15 mouse cellular contexts compared by ENCODE assay signal in the genomic region with DNA sequence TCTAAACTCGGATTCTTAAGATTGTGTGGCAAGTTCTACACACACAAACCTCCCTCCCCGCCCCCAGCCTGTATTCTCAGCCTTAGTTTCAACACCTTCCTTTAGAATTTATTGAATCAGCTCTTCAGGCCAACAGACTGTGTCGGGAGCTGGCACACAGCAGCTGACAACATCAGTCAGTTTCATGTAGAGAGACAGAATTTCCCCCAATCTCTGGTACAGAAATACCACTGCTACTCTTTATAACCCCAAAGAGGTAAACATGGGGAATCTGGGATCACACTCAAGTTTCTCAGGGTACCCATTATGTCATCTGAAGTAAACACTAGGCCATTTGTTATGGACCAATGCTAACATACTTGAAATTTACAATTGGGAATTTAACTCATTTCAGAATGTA.
DNase-seq lines count a peak whose midpoint lies in the region; ATAC-seq and TF ChIP-seq lines count a peak whose summit lies in the region.
"Had no signal": no experiment of that assay in that cellular context is flagged by ENCODE, and none has a peak within 500 bp of the region (broad histone marks: within the 10 kb centered on the region; RNA-seq: fewer than 3 reads in every experiment).

No protein-coding gene starts in this region.

- no peak overlapping the region for H3K9ac ChIP-seq in lung, embryonic 14.5 days
- H3K9ac ChIP-seq: stomach, embryonic 15.5 days had no signal

- ATAC-seq in lung, embryonic 14.5 days (ENCODE audit: insufficient read depth): peak; percentile 71
- ATAC-seq in granulocyte monocyte progenitor cell, adult 5-6 weeks (replicated peaks; ENCODE audit: poor library complexity, severe bottlenecking): no peak
- ATAC-seq: intestine, postnatal 0 days; midbrain, embryonic 16.5 days had no signal

- no peaks in the 10 kb centered on the region for H3K9me3 ChIP-seq in lung, embryonic 14.5 days (ENCODE audit: low read depth, low read length)
- H3K9me3 ChIP-seq: stomach, embryonic 15.5 days had no signal

- H3K27me3 ChIP-seq in lung, embryonic 14.5 days (ENCODE audit: insufficient read depth, low read length): no peaks in the 10 kb centered on the region
- H3K27me3 ChIP-seq: stomach, embryonic 15.5 days had no signal

- TF ChIP-seq CTCF in lung, embryonic 14.5 days (IDR thresholded peaks at IDR 0.05; ENCODE audit: low read depth): no peak

- peaks cover 7% of the 10 kb centered on the region; the same call in 1 of the 2 replicates for H3K4me1 ChIP-seq in lung, embryonic 14.5 days (ENCODE audit: insufficient read depth)

- 42% methylated on average over 3 of the region's 3 CpGs for WGBS in lung, embryonic 14.5 days

- no peaks in the 10 kb centered on the region for H3K36me3 ChIP-seq in lung, embryonic 14.5 days (ENCODE audit: insufficient read depth)
- H3K36me3 ChIP-seq: stomach, embryonic 15.5 days had no signal

- H3K27ac ChIP-seq in lung, embryonic 14.5 days (ENCODE audit: low read depth): peak overlapping the region; percentile 13; the same call in 1 of the 2 replicates
- H3K27ac ChIP-seq: macrophage; stomach, embryonic 15.5 days had no signal

- H3K4me2 ChIP-seq in lung, embryonic 14.5 days: no peak overlapping the region
- H3K4me2 ChIP-seq: stomach, embryonic 15.5 days had no signal

- no peak overlapping the region for H3K4me3 ChIP-seq in lung, embryonic 14.5 days (ENCODE audit: low read depth, low read length)
- H3K4me3 ChIP-seq: stomach, embryonic 15.5 days had no signal

- DNase-seq in heart, adult 11 months: peak; percentile 90
- no peak for DNase-seq in heart, adult 18-20 months
- peak; percentile 85 for DNase-seq in Muller cell, postnatal 12 days (ENCODE audit: inconsistent ontology term)
- peak; percentile 54 for DNase-seq in brain, adult 2 months (ENCODE audit: low read depth, low spot score)
- DNase-seq in lung, embryonic 14.5 days: peak; percentile 56
- no peak for DNase-seq in cerebellum, adult 9-10 months
- DNase-seq: cerebellum, adult 8-10 months; kidney, postnatal 4 days; right cerebral cortex, postnatal 4 days; thymus, postnatal 25 days had no signal

Comparison
In these comparisons a context has a peak if more than half of its experiments do, and no peak if none do; other contexts are left out.
1. DNase-seq: peak in heart, adult 11 months (single experiment), Muller cell, postnatal 12 days (single experiment), brain, adult 2 months (single experiment) and lung, embryonic 14.5 days (single experiment); none in heart, adult 18-20 months (0 of 2) and cerebellum, adult 9-10 months (single experiment).